Mouse (Mus musculus) C2C12 (cell line): ENCODE data around the gene 9630041A04Rik.

Experiments used
- CEBPB ChIP-seq: IDR thresholded peaks from one replicate; pipeline ENCODE4 v1.6.1; 2011; ENCODE audit warnings: low read depth, mild to moderate bottlenecking, control low read depth, moderate library complexity
- CTCF ChIP-seq: IDR thresholded peaks from one replicate; pipeline ENCODE4 v1.5.1; 2011; ENCODE audit not compliant: control insufficient read depth, insufficient read depth, insufficient read length
- MAX ChIP-seq: IDR thresholded peaks from one replicate; pipeline ENCODE4 v1.6.1; 2011; ENCODE audit warnings: mild to moderate bottlenecking, control low read depth
- MYOG ChIP-seq: IDR thresholded peaks from one replicate; pipeline ENCODE4 v1.6.1; 2011; ENCODE audit not compliant: control insufficient read depth, insufficient read length; ENCODE audit errors: extremely low read depth
- USF1 ChIP-seq: IDR thresholded peaks from one replicate; pipeline ENCODE4 v1.6.1; 2011; ENCODE audit warnings: low read depth, mild to moderate bottlenecking, control low read depth, moderate library complexity

- TF ChIP-seq CTCF: no peak
- no peak for TF ChIP-seq USF1
- TF ChIP-seq MAX: no peak
- TF ChIP-seq CEBPB: no peak
- no peak for TF ChIP-seq MYOG
Measured at GRCm38 (mm10) chr9:101924829-101925228, 63.2 kb downstream of the 9630041A04Rik start.
